Mouse (Mus musculus) adrenal gland, postnatal 25 days (tissue): ENCODE results near the gene Olfr1230. TPM values are rescaled to one million over a fixed set of nuclear protein-coding genes. Genes with fewer than 3 reads are reported as not detected.

Experiments used
- DNase-seq: peaks from one replicate; pipeline ENCODE4 v3.0.0; 2021; ENCODE audit warnings: mixed read lengths
- long read RNA-seq: library from polyadenylated mRNA; stranded (forward); transcript quantifications from one replicate; pipeline ENCODE4 v2.0.0, GENCODE M21; 2021
- total RNA-seq: library from RNA; stranded (reverse); gene quantifications from 2 replicates; pipeline ENCODE4 v1.2.3, GENCODE M21; 2021

Gene Olfr1230
- not detected in 2 replicates for total RNA-seq
- long read RNA-seq, result 0 reads

DNA sequence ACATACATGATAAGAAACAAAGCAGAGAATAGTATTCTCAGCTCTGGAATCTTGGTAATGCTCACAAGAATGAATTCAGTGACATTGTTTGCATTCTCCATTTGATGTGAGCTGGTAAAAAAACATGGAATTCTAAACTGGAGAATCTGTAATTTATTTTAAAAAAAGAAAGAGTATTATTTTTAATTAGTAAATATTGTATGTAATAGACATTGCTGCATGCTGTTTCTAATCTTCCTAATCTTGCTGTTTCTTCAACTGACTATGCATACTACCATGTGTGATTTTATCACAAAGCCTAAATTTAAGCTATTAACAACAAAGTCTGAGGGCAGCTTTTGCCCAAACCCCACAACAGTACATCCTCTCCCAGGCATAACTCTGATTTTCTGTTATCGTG is at the start of gene Olfr1230:
TSS of gene Olfr1230 (minus strand) at position 101 of the 400 bp plus-strand sequence.
- DNase-seq, result no peak

DNA sequence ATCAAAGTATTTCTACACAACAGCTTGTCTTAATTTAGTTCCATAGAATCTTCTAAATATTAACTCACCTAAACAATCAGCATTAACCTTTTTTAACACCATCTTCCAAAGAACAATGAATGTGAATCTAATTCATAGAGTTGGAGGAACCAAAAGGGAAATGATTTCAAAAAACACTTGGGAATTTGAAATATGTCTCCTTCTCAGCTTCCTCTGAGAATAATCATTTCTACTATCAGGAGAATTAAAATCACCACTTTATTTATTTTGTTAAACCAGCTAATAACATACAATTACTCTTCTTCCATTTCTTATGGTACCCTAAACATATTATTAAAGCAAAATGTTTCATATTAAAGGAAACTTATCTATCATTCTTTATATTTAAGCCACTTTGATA is 45.2 kb upstream of the Olfr1230 start, which contains the start of gene Olfr1233:
TSS of gene Olfr1233 (minus strand) at position 101 of the 400 bp plus-strand sequence.
- DNase-seq, result no peak

DNA sequence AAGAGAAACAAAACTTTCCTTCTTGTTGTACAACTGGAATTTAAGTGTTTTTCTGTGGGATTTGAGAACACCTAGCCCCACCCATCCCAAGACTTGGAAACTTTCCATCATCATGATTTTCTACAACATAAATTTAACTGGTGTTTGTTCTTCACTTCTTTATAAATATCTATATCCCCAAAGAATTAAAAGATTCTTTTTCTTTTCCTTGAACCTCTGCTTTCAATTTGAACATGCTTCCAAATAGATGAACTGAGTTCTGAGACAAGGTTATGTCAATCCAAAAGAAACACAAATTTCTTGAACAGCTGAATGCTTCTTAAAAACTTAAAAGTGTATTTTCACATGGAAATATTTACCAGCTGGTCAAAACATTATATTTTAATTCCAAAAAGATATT is 32.5 kb upstream of the Olfr1230 start, which contains the start of gene Olfr1232:
TSS of gene Olfr1232 (minus strand) at position 101 of the 400 bp plus-strand sequence.
- no peak for DNase-seq

DNA sequence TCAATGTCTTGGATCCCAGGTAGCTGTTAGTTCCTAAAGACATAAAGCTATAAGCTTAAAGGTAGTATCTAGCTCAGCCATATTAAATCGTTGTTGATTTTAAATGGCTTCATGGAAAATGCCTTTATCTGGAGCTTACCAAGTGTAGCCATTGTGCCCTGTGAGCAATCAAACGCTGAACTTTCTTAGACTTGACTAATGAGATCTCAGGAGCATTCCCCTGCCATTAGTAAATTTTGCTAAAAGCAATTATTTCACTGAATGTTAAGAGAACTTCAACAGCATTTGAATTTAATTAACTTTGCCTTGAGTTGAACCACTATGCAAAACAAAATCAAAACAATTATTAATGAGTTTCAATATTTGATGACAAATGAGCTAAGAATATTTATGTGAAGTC is 9.9 kb upstream of the Olfr1230 start, which contains the start of gene Olfr1231:
TSS of gene Olfr1231 (minus strand) at position 101 of the 400 bp plus-strand sequence.
- no peak for DNase-seq

DNA sequence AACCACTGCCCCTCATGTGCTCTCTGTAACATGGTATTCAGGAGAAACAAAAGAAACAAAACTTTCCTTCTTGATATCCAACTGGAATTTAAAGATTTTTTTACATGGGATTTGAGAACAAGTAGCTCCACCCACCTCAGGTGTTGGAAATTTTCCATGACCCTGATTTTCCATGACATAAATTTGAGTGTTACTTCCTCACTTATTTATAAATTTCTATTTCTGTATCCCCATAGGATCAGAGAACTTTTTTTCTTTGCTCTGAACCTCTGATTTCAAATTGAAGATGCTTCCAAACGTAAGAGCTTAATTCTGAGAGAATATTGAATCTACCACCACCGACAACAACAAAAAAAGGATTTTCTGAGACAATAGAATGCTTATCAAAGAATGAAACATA is 9.2 kb downstream of the Olfr1230 start, which contains the start of gene Olfr1229:
TSS of gene Olfr1229 (minus strand) at position 101 of the 400 bp plus-strand sequence.
- no peak for DNase-seq

DNA sequence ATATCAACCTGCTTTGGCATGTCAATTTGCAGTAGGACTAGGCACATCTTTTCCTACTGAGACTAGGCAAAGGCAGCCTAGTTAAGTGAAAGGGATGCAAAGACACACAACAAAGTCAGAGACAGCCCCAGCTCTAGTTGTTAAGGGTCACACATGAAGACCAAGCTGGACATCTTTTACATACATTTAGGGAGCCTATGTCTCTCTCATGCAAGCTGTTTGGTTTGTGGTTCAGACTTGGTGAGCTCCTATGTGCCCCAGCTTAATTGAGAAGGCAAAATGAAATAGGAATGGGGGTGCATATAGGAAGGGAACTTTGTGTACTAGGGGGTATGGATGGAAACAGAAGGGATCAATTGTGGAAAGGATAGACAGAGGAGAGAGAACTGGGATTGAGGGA is 43.1 kb downstream of the Olfr1230 start, which contains the start of gene Olfr1228:
TSS of gene Olfr1228 (minus strand) at position 101 of the 400 bp plus-strand sequence.
- no peak for DNase-seq

Other genes with a start within 250 kb of the Olfr1230 start
- not detected in 2 replicates for gene Olfr1218, start 236.1 kb downstream of the Olfr1230 start, total RNA-seq
- gene Olfr1219, start 213.8 kb downstream of the Olfr1230 start, total RNA-seq, result not detected in 2 replicates
- not detected in 2 replicates for gene Olfr1220, start 190.4 kb downstream of the Olfr1230 start, total RNA-seq
- gene Olfr1221, start 180.0 kb downstream of the Olfr1230 start, total RNA-seq, result not detected in 2 replicates
- gene Olfr1222, start 164.2 kb downstream of the Olfr1230 start, total RNA-seq, result not detected in 2 replicates
- gene Olfr1223, start 145.7 kb downstream of the Olfr1230 start, total RNA-seq, result not detected in 2 replicates
- not detected in 2 replicates for gene Olfr1224-ps1, start 133.2 kb downstream of the Olfr1230 start, total RNA-seq
- not detected in 2 replicates for gene Olfr1225, start 122.6 kb downstream of the Olfr1230 start, total RNA-seq
- not detected in 2 replicates for gene Olfr1226, start 97.2 kb downstream of the Olfr1230 start, total RNA-seq
- gene Olfr1228, start 43.2 kb downstream of the Olfr1230 start, total RNA-seq, result not detected in 2 replicates
- gene Olfr1229, start 9.3 kb downstream of the Olfr1230 start, total RNA-seq, result not detected in 2 replicates
- gene Olfr1231, start 9.8 kb upstream of the Olfr1230 start, total RNA-seq, result not detected in 2 replicates
- not detected in 2 replicates for gene Olfr1232, start 32.4 kb upstream of the Olfr1230 start, total RNA-seq
- gene Olfr1233, start 45.1 kb upstream of the Olfr1230 start, total RNA-seq, result not detected in 2 replicates
- gene Olfr1234, start 67.6 kb upstream of the Olfr1230 start, total RNA-seq, result not detected in 2 replicates
- not detected in 2 replicates for gene Olfr1238, start 112.4 kb upstream of the Olfr1230 start, total RNA-seq
- not detected in 2 replicates for gene Olfr1239, start 123.1 kb upstream of the Olfr1230 start, total RNA-seq
- not detected in 2 replicates for gene Olfr1240, start 145.7 kb upstream of the Olfr1230 start, total RNA-seq
- not detected in 2 replicates for gene Olfr1241, start 189.9 kb upstream of the Olfr1230 start, total RNA-seq
- gene Olfr1242, start 201.1 kb upstream of the Olfr1230 start, total RNA-seq, result not detected in 2 replicates
- not detected in 2 replicates for gene Olfr1243, start 234.2 kb upstream of the Olfr1230 start, total RNA-seq